Mouse (Mus musculus) myocyte (in vitro differentiated cells): ENCODE data around the gene Golph3l. TPM values are rescaled to one million over a fixed set of nuclear protein-coding genes. Genes with fewer than 3 reads are reported as not detected.
"Not testable (repeated sequence)": the region's sequence is repeated elsewhere in the genome, so short reads cannot be mapped to it uniquely, and the experiment has no call there.

ENCODE experiments used
- H3K27me3 ChIP-seq: one replicate; pipeline ENCODE4 v1.6.1; 2011; ENCODE audit not compliant: control insufficient read depth, insufficient read depth, insufficient read length
- H3K36me3 ChIP-seq: one replicate; pipeline ENCODE4 v1.6.1; 2011; ENCODE audit not compliant: control insufficient read depth, insufficient read depth
- H3K4me2 ChIP-seq: one replicate; pipeline ENCODE4 v1.6.1; 2011; ENCODE audit warnings: low read depth, control low read depth
- H3K4me3 ChIP-seq: one replicate; pipeline ENCODE4 v1.5.1; 2011; ENCODE audit warnings: mild to moderate bottlenecking, control low read depth, moderate library complexity
- H3K79me2 ChIP-seq: one replicate; pipeline ENCODE4 v1.6.1; 2011; ENCODE audit not compliant: control insufficient read depth, insufficient read depth
- H3ac ChIP-seq: one replicate; pipeline ENCODE4 v1.6.1; 2011; ENCODE audit not compliant: control insufficient read depth, insufficient read length
- CEBPB ChIP-seq: IDR thresholded peaks from 2 replicates; pipeline ENCODE4 v1.6.1; 2011; ENCODE audit warnings: mild to moderate bottlenecking, moderate library complexity; ENCODE audit not compliant: poor library complexity, insufficient read depth, severe bottlenecking
- E2F4 ChIP-seq: IDR thresholded peaks from one replicate; pipeline ENCODE4 v1.6.1; 2011; ENCODE audit warnings: mild to moderate bottlenecking, control low read depth, moderate library complexity; ENCODE audit not compliant: insufficient read depth
- MAX ChIP-seq: IDR thresholded peaks from one replicate; pipeline ENCODE4 v1.6.1; 2011; ENCODE audit warnings: low read depth, mild to moderate bottlenecking, control low read depth
- MYOD1 ChIP-seq, 3 experiments: IDR thresholded peaks; one replicate each; pipeline ENCODE4 v1.6.1; 2011; ENCODE audit warnings: control low read depth in 2 of 3, low read depth in 2 of 3, mild to moderate bottlenecking in 2 of 3, moderate library complexity in 1 of 3; ENCODE audit not compliant: insufficient read length in 2 of 3, control insufficient read depth in 1 of 3
- MYOG ChIP-seq, 3 experiments: IDR thresholded peaks; one replicate each; pipeline ENCODE4 v1.6.1; 2011; ENCODE audit warnings: control low read depth in 2 of 3, low read depth in 2 of 3, mild to moderate bottlenecking in 2 of 3; ENCODE audit not compliant: insufficient read length in 2 of 3, control insufficient read depth in 1 of 3, insufficient read depth in 1 of 3
- POLR2A ChIP-seq: IDR thresholded peaks from one replicate; pipeline ENCODE4 v1.6.1; 2011; ENCODE audit warnings: low read depth, mild to moderate bottlenecking, control low read depth, moderate library complexity; ENCODE audit not compliant: insufficient read length
- POLR2AphosphoS2 ChIP-seq: IDR thresholded peaks from one replicate; pipeline ENCODE4 v1.6.1; 2011; ENCODE audit warnings: low read depth, control low read depth; ENCODE audit not compliant: insufficient read length
- REST ChIP-seq: IDR thresholded peaks from one replicate; pipeline ENCODE4 v1.6.1; 2011; ENCODE audit warnings: mild to moderate bottlenecking, control low read depth, moderate library complexity; ENCODE audit not compliant: insufficient read depth, insufficient read length
- SRF ChIP-seq: IDR thresholded peaks from one replicate; pipeline ENCODE4 v1.6.1; 2011; ENCODE audit warnings: low read depth; ENCODE audit not compliant: control insufficient read depth, insufficient read length
- TCF12 ChIP-seq: IDR thresholded peaks from one replicate; pipeline ENCODE4 v1.6.1; 2011; ENCODE audit warnings: mild to moderate bottlenecking, control low read depth; ENCODE audit not compliant: poor library complexity, insufficient read depth, severe bottlenecking
- TCF3 ChIP-seq: IDR thresholded peaks from one replicate; pipeline ENCODE4 v1.6.1; 2011; ENCODE audit warnings: low read depth, control low read depth; ENCODE audit not compliant: insufficient read length
- USF1 ChIP-seq: IDR thresholded peaks from one replicate; pipeline ENCODE4 v1.6.1; 2011; ENCODE audit warnings: low read depth, mild to moderate bottlenecking, control low read depth, moderate library complexity
- polyA plus RNA-seq: library from polyadenylated mRNA; unstranded; fragments of >200 nt; fragmentation: generic; extraction: Trizol; gene quantifications from one replicate; pipeline ENCODE4 v1.2.1, GENCODE M21; 2012; ENCODE audit warnings: missing spikeins

Golph3l gene
- 4.4 TPM for polyA plus RNA-seq

DNA sequence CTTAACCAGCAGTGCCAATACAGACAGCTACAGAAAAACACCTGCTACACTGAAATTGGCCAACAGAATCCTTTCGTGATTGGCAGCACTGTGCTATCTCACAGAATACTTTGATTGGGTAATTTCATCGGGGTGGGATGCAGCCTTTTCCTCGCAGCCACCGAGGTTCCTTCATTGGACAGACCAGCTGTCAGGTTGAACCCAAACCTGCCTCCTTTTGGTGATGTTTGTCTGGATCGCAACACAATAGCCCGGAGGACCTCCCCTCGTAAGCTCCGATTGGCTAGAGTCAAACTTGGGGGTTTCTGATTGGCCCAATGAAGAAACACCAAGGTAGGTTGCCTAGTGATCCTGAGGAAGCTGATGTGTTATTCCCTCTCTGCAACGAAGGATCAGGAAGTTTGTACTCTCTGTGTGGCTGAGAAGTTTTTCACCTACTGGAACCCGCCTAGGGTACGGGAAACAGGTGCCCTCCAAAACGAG, at the start of gene Golph3l:
Gene Golph3l (plus strand): TSS at position 331 of the 483 bp plus-strand sequence.
- no peak for TF ChIP-seq MAX
- no peak for TF ChIP-seq POLR2A
- TF ChIP-seq POLR2AphosphoS2: no peak
- TF ChIP-seq TCF12: no peak
- TF ChIP-seq TCF3: no peak
- no peak for TF ChIP-seq USF1
- peak; percentile 95 for TF ChIP-seq SRF
- TF ChIP-seq E2F4: no peak
- TF ChIP-seq REST: no peak
- peak in 1 of 3 experiments; percentile 24 for TF ChIP-seq MYOD1 (IDR thresholded peaks at IDR 0.05; ENCODE audit: control insufficient read depth in 1 of 3, insufficient read length in 2 of 3, low read depth in 2 of 3)
- 0 out of 2 replicates have a peak, but pooled peaks have one; percentile 34 for TF ChIP-seq CEBPB
- peak in 1 of 3 experiments; percentile 56 for TF ChIP-seq MYOG (IDR thresholded peaks at IDR 0.05; ENCODE audit: control insufficient read depth in 1 of 3, insufficient read depth in 1 of 3, insufficient read length in 2 of 3, low read depth in 2 of 3)
- Histone ChIP-seq H3K4me2 (peak within 1 kb of the TSS; percentile 72), H3K4me3 (peak within 1 kb of the TSS; percentile 32), H3K27me3 (no peaks in the 10 kb centered on the region), H3ac (no peak within 1 kb of the TSS), H3K36me3 (peaks cover 9% of the 10 kb centered on the region), H3K79me2 (peaks cover 4% of the 10 kb centered on the region)

- H3K4me3 ChIP-seq: no peak overlapping the region
- no peaks in the 10 kb centered on the region for H3K79me2 ChIP-seq
- H3K27me3 ChIP-seq: no peaks in the 10 kb centered on the region
- H3K36me3 ChIP-seq: no peaks in the 10 kb centered on the region
- TF ChIP-seq MYOD1 (IDR thresholded peaks at IDR 0.05; ENCODE audit: control insufficient read depth in 1 of 3, insufficient read length in 2 of 3, low read depth in 2 of 3): no peak
- TF ChIP-seq USF1: no peak
- no peak for TF ChIP-seq TCF3
- TF ChIP-seq TCF12: no peak
- no peak for TF ChIP-seq MYOG (IDR thresholded peaks at IDR 0.05; ENCODE audit: control insufficient read depth in 1 of 3, insufficient read depth in 1 of 3, insufficient read length in 2 of 3, low read depth in 2 of 3)
- no peak for TF ChIP-seq POLR2A
- TF ChIP-seq MAX: no peak
- TF ChIP-seq POLR2AphosphoS2: no peak
- no peak for TF ChIP-seq CEBPB
- TF ChIP-seq SRF: no peak
- TF ChIP-seq E2F4: no peak
- no peak for TF ChIP-seq REST
- H3ac ChIP-seq: no peak overlapping the region
- H3K4me2 ChIP-seq: no peak overlapping the region
These were observed 49.8 kb upstream of the Golph3l start for GRCm38 (mm10) chr3:95538936-95539335.

- Histone ChIP-seq H3K79me2 (no peaks in the 10 kb centered on the region), H3K27me3 (no peaks in the 10 kb centered on the region), H3K36me3 (no peaks in the 10 kb centered on the region), H3ac (no peak overlapping the region), H3K4me3 (no peak overlapping the region), H3K4me2 (no peak overlapping the region)
- TF ChIP-seq REST: no peak
- no peak for TF ChIP-seq POLR2A
These were observed 48.9 kb upstream of the Golph3l start for GRCm38 (mm10) chr3:95539837-95540236.

DNA sequence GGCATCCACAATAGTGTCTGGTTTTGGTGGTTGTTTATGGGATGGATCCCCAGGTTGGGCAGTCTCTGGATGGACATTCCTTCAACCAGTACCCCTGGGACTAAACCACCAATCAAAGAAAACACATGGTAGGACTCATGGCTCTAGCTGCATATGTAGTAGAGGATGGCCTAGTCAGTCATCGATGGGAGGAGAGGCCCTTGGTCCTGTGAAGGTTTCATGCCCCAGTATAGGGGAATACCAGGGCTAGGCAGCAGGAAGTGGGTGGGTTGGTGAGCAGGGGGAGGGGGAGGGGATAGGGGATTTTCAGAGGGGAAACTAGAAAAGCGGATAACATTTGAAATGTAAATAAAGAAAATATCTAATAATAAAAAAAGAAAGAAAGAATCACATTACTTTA, 47.5 kb upstream of the Golph3l start:
- not testable (repeated sequence) for H3K79me2 ChIP-seq, H3K4me3 ChIP-seq, H3ac ChIP-seq, H3K27me3 ChIP-seq, H3K4me2 ChIP-seq, H3K36me3 ChIP-seq

- Histone ChIP-seq H3K4me2 (no peak overlapping the region), H3K36me3 (no peaks in the 10 kb centered on the region), H3K79me2 (no peaks in the 10 kb centered on the region), H3ac (no peak overlapping the region), H3K4me3 (no peak overlapping the region), H3K27me3 (no peaks in the 10 kb centered on the region)
- TF ChIP-seq MAX (no peak), MYOD1 (IDR thresholded peaks at IDR 0.05; ENCODE audit: control insufficient read depth in 1 of 3, insufficient read length in 2 of 3, low read depth in 2 of 3) (no peak), REST (no peak), POLR2A (no peak), MYOG (IDR thresholded peaks at IDR 0.05; ENCODE audit: control insufficient read depth in 1 of 3, insufficient read depth in 1 of 3, insufficient read length in 2 of 3, low read depth in 2 of 3) (no peak)
These were observed 46.6 kb upstream of the Golph3l start for GRCm38 (mm10) chr3:95542171-95542570.

DNA sequence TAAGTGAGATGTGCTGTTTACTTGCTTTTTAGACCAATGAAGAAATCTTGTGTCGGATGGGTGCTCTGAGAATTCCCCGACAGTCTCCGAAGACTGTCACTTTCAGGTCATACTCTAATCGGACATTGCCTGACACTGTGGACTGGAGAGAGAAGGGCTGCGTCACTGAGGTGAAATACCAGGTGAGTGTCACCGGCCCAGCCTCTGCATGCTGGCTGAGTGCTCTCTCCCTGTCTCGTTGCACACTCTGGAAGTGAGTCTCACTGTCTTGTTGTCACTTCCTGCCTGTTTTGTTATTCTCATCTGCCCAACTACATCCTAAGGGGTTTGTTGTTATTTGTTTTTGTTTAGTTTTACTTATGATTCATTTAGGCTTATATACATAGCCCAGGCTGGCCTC, 45.8 kb upstream of the Golph3l start:
- TF ChIP-seq MYOD1 (IDR thresholded peaks at IDR 0.05; ENCODE audit: control insufficient read depth in 1 of 3, insufficient read length in 2 of 3, low read depth in 2 of 3): no peak
- TF ChIP-seq REST: no peak
- no peak for TF ChIP-seq MYOG (IDR thresholded peaks at IDR 0.05; ENCODE audit: control insufficient read depth in 1 of 3, insufficient read depth in 1 of 3, insufficient read length in 2 of 3, low read depth in 2 of 3)
- TF ChIP-seq E2F4: no peak
- no peak for TF ChIP-seq TCF3
- no peak for TF ChIP-seq USF1
- TF ChIP-seq POLR2A: no peak
- no peak for TF ChIP-seq CEBPB
- TF ChIP-seq TCF12: no peak
- no peak for TF ChIP-seq MAX
- TF ChIP-seq POLR2AphosphoS2: no peak
- no peak for TF ChIP-seq SRF

More for the DNA sequence above, 45.8 kb upstream of the Golph3l start:
- Histone ChIP-seq H3K4me3 (no peak overlapping the region), H3K27me3 (no peaks in the 10 kb centered on the region), H3ac (no peak overlapping the region), H3K4me2 (no peak overlapping the region), H3K79me2 (no peaks in the 10 kb centered on the region), H3K36me3 (no peaks in the 10 kb centered on the region)
